Mouse (Mus musculus): Measurements from ENCODE around the gene Itpr2. TPM values are rescaled to one million over a fixed set of nuclear protein-coding genes. Genes with fewer than 3 reads are reported as not detected.

Itpr2 gene
- polyA plus RNA-seq, 1 experiment from 2014 or later = 5.9 TPM

DNA sequence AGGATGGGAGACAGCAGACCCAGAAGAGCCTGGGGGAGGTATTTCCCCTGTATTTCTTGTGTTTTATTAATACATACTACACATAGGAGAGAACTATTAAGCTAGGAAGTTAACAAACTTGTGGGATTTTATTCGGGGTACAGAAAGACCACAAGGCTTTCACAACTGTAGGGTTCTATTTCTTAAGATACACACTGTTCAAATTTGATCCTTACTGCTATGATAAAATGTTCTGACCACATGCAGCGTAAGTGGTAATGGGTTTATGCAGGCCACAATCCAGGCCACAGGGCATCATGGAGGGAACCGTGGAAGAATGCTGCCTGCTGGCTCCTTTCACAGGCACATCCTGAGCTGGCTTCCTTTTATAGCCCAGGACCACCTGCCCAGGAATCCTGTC is 160.6 kb downstream of the Itpr2 start:
- Histone ChIP-seq H3K9ac (ENCODE audit: low read depth, low read length) (no peak overlapping the region), H3K27ac (ENCODE audit: low read depth, low read length) (no peak overlapping the region), H3K9me3 (ENCODE audit: control insufficient read depth, low read length) (no peaks in the 10 kb centered on the region), H3K27me3 (ENCODE audit: control insufficient read depth, insufficient read depth, low read length) (no peaks in the 10 kb centered on the region), H3K4me3 (ENCODE audit: low read depth, low read length) (no peak overlapping the region), H3K36me3 (ENCODE audit: control insufficient read depth, insufficient read depth, low read length) (no peaks in the 10 kb centered on the region), H3K4me2 (replicated peaks; ENCODE audit: low read depth, low read length) (no peak overlapping the region), H3K4me1 (replicated peaks; ENCODE audit: control insufficient read depth, insufficient read depth, low read length) (no peaks in the 10 kb centered on the region)
- WGBS = 84% methylated on average over 3 of the region's 3 CpGs
- DNase-seq (ENCODE audit: low spot score) = no peak
- no peak for ATAC-seq (ENCODE audit: low FRiP score)

DNA sequence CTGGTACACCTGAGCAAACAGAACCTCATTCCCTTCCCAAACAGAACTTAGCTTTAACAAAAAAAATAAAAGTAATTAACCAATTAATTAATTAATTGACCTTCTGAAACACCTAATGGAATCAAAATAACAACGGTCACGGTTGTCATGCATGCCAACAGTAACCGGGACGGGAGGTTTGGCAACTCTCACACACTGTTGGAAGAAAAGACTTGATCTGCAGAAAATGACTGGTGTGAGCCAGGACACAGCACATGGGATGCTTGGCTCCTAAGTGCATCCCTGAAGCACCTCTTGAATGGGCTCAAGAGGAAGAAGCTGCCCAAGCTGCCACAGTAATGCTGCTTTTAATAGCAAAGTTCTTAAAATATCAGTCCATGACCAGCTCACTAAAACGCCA is 161.1 kb downstream of the Itpr2 start:
- H3K27ac ChIP-seq (ENCODE audit: low read depth, low read length) = no peak overlapping the region
- ATAC-seq (ENCODE audit: low FRiP score) (no peak), DNase-seq (ENCODE audit: low spot score) (no peak)
- no peaks in the 10 kb centered on the region for H3K9me3 ChIP-seq (ENCODE audit: control insufficient read depth, low read length)
- no peaks in the 10 kb centered on the region for H3K27me3 ChIP-seq (ENCODE audit: control insufficient read depth, insufficient read depth, low read length)
- no peak overlapping the region for H3K4me2 ChIP-seq (replicated peaks; ENCODE audit: low read depth, low read length)
- WGBS = 78% methylated on average over 5 of the region's 5 CpGs
- H3K36me3 ChIP-seq (ENCODE audit: control insufficient read depth, insufficient read depth, low read length) = no peaks in the 10 kb centered on the region
- no peaks in the 10 kb centered on the region for H3K4me1 ChIP-seq (replicated peaks; ENCODE audit: control insufficient read depth, insufficient read depth, low read length)
- H3K9ac ChIP-seq (ENCODE audit: low read depth, low read length) = no peak overlapping the region
- no peak overlapping the region for H3K4me3 ChIP-seq (ENCODE audit: low read depth, low read length)

DNA sequence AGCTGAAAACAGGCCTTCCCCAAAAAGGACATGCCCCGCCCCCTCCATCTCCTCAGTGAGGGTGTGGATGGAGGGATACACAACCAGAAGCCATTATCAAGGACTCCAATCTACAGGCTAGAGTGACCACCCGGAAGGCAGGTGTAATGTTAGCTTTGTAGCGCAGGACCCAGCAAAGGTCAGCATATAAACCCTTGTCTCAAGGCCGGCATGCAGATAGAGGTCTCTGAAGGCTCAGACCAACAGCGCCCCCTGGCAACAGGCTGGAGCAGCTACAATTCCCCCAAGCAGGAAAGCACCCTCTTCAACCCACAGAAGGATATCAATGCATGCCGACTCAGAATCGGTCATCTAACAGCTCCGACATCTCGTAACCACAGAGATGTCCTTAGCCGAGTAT is 162.2 kb downstream of the Itpr2 start:
- Histone ChIP-seq H3K9me3 (ENCODE audit: control insufficient read depth, low read length) (no peaks in the 10 kb centered on the region), H3K4me1 (replicated peaks; ENCODE audit: control insufficient read depth, insufficient read depth, low read length) (no peaks in the 10 kb centered on the region), H3K27me3 (ENCODE audit: control insufficient read depth, insufficient read depth, low read length) (no peaks in the 10 kb centered on the region), H3K9ac (ENCODE audit: low read depth, low read length) (no peak overlapping the region), H3K4me3 (ENCODE audit: low read depth, low read length) (no peak overlapping the region), H3K27ac (ENCODE audit: low read depth, low read length) (no peak overlapping the region), H3K4me2 (replicated peaks; ENCODE audit: low read depth, low read length) (no peak overlapping the region), H3K36me3 (ENCODE audit: control insufficient read depth, insufficient read depth, low read length) (no peaks in the 10 kb centered on the region)
- ATAC-seq (ENCODE audit: low FRiP score) (no peak), DNase-seq (ENCODE audit: low spot score) (peak; percentile 69)
- WGBS = 63% methylated on average over 10 of the region's 10 CpGs

DNA sequence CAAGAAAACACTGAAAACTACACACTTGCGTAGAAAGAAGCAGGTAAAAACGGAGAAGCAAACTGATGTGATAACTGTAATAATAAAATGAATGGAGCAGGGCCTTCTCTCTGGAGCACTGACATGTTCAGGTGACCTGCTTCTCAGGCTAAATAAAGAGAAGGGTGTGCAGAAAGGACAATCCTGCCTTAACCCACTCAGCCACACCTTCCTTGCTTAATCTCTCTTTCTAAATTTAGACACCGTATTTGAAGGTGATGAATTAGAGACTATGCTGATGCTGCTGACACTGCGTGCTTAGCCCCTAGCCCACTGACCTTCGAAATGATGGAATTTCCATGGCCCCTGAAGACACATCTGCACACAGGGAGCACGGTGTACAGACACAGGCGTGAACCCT is 164.8 kb downstream of the Itpr2 start:
- DNase-seq (ENCODE audit: low spot score) (no peak), ATAC-seq (ENCODE audit: low FRiP score) (no peak)
- no peak overlapping the region for H3K4me3 ChIP-seq (ENCODE audit: low read depth, low read length)
- H3K4me2 ChIP-seq (replicated peaks; ENCODE audit: low read depth, low read length) = no peak overlapping the region
- H3K4me1 ChIP-seq (replicated peaks; ENCODE audit: control insufficient read depth, insufficient read depth, low read length) = no peaks in the 10 kb centered on the region
- H3K27me3 ChIP-seq (ENCODE audit: control insufficient read depth, insufficient read depth, low read length) = no peaks in the 10 kb centered on the region
- WGBS = 87% methylated on average over 7 of the region's 7 CpGs
- H3K27ac ChIP-seq (ENCODE audit: low read depth, low read length) = no peak overlapping the region
- H3K9me3 ChIP-seq (ENCODE audit: control insufficient read depth, low read length) = no peaks in the 10 kb centered on the region
- H3K36me3 ChIP-seq (ENCODE audit: control insufficient read depth, insufficient read depth, low read length) = no peaks in the 10 kb centered on the region
- no peak overlapping the region for H3K9ac ChIP-seq (ENCODE audit: low read depth, low read length)

DNA sequence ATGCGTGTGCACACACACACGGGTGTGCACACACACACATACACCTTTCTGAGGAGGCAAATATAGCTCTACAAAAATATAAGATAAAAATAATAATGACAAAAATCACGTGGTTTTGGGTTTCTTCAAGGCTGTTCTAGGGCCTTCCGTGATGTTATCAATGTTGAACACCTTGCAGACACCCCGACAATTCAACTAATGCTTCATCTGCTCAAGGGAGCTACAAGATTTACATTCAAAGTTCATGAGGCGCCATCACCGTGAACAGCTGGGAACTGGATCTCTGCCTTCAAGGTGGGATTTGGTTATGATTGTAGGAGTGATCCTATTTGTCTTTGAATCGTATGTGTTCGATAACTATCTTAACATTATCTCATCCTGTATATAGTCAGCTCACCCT is 166.8 kb downstream of the Itpr2 start:
- Histone ChIP-seq H3K27ac (ENCODE audit: low read depth, low read length) (no peak overlapping the region), H3K4me1 (replicated peaks; ENCODE audit: control insufficient read depth, insufficient read depth, low read length) (no peaks in the 10 kb centered on the region), H3K4me3 (ENCODE audit: low read depth, low read length) (no peak overlapping the region), H3K36me3 (ENCODE audit: control insufficient read depth, insufficient read depth, low read length) (no peaks in the 10 kb centered on the region), H3K9ac (ENCODE audit: low read depth, low read length) (no peak overlapping the region), H3K4me2 (replicated peaks; ENCODE audit: low read depth, low read length) (no peak overlapping the region), H3K27me3 (ENCODE audit: control insufficient read depth, insufficient read depth, low read length) (no peaks in the 10 kb centered on the region), H3K9me3 (ENCODE audit: control insufficient read depth, low read length) (no peaks in the 10 kb centered on the region)
- WGBS = 93% methylated on average over 9 of the region's 9 CpGs
- no peak for DNase-seq (ENCODE audit: low spot score)
- no peak for ATAC-seq (ENCODE audit: low FRiP score)

DNA sequence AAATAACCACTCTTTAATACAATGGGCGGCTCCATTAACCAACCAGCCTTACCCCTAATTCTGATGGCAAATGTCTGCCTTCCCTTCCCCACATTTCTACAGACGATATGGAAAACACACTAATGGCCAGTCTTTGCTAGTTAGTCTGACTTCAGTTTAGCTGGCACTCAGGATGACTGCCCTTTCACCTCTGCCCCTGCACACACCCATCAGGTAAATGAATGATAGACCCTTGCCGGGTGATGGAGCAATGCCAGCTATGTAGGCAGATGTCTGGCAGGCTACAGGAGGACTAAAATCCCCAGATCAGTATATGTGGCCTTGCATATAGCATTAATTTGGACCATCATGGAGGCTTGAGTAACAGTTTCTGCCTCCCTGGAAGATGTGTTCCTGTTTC is 168.5 kb downstream of the Itpr2 start:
- H3K27ac ChIP-seq (ENCODE audit: low read depth, low read length) = no peak overlapping the region
- no peak overlapping the region for H3K4me2 ChIP-seq (replicated peaks; ENCODE audit: low read depth, low read length)
- H3K9ac ChIP-seq (ENCODE audit: low read depth, low read length) = no peak overlapping the region
- DNase-seq (ENCODE audit: low spot score) = no peak
- H3K27me3 ChIP-seq (ENCODE audit: control insufficient read depth, insufficient read depth, low read length) = no peaks in the 10 kb centered on the region
- H3K4me3 ChIP-seq (ENCODE audit: low read depth, low read length) = no peak overlapping the region
- no peak for ATAC-seq (ENCODE audit: low FRiP score)
- H3K9me3 ChIP-seq (ENCODE audit: control insufficient read depth, low read length) = no peaks in the 10 kb centered on the region
- no peaks in the 10 kb centered on the region for H3K36me3 ChIP-seq (ENCODE audit: control insufficient read depth, insufficient read depth, low read length)
- no peaks in the 10 kb centered on the region for H3K4me1 ChIP-seq (replicated peaks; ENCODE audit: control insufficient read depth, insufficient read depth, low read length)
- WGBS = 85% methylated on average over 3 of the region's 3 CpGs

DNA sequence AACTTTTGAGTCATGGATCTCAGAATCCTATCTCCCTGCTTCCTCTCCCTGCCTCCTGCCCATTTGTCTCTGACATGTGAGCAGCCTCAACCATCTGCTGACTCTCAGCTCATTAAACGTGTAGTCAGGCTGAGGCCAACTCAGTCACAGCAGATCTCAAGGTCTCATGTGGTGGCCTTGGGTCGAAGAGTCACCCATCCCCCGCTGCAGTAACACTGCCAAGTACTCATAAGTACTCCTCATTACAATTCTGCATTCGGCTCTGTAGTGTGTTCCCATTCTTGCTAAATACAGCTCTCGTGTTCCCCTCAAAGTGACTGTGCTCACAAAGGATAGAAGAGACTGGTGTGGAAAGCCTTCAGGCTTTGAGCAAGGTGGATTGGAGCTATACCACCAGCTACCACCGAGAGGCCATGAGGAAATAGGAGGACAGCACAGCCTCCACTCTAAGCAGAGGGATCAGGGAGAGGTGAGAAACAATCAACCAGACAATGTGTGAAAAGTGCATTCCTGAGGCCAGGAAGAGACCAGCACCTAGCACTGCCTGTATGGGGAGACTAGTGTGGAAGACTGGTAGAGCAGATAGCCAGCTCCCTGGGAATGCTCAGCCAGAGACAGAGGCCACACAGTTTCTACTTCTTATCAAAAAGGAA is 170.9 kb downstream of the Itpr2 start:
- no peaks in the 10 kb centered on the region for H3K4me1 ChIP-seq (replicated peaks; ENCODE audit: control insufficient read depth, insufficient read depth, low read length)
- 77% methylated on average over 6 of the region's 6 CpGs for WGBS
- no peaks in the 10 kb centered on the region for H3K36me3 ChIP-seq (ENCODE audit: control insufficient read depth, insufficient read depth, low read length)
- no peak overlapping the region for H3K4me3 ChIP-seq (ENCODE audit: low read depth, low read length)
- H3K27ac ChIP-seq (ENCODE audit: low read depth, low read length) = no peak overlapping the region
- H3K4me2 ChIP-seq (replicated peaks; ENCODE audit: low read depth, low read length) = no peak overlapping the region
- ATAC-seq (ENCODE audit: low FRiP score) (no peak), DNase-seq (ENCODE audit: low spot score) (no peak)
- H3K27me3 ChIP-seq (ENCODE audit: control insufficient read depth, insufficient read depth, low read length) = no peaks in the 10 kb centered on the region
- H3K9ac ChIP-seq (ENCODE audit: low read depth, low read length) = no peak overlapping the region
- H3K9me3 ChIP-seq (ENCODE audit: control insufficient read depth, low read length) = no peaks in the 10 kb centered on the region

DNA sequence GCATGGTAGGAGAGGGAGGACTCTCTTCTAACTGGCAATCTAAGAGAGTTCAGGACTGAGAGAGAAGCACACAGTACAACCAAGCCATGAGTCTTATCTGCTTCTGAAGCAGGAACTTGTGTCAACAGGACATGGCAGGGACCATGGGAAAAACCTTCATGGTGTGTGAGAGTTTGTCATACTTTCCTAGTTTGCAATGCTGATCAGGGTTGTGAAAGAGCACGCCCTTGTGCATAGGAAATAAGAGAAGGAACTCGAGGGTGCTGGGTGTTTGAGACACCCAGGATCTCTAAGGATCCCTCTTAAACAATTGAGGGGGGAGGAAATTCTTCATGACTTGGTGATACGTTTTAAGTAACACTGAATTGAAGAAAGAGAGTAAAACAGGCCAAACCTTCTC is 172.9 kb downstream of the Itpr2 start:
- Histone ChIP-seq H3K27me3 (ENCODE audit: control insufficient read depth, insufficient read depth, low read length) (no peaks in the 10 kb centered on the region), H3K4me1 (replicated peaks; ENCODE audit: control insufficient read depth, insufficient read depth, low read length) (no peaks in the 10 kb centered on the region), H3K27ac (ENCODE audit: low read depth, low read length) (no peak overlapping the region), H3K36me3 (ENCODE audit: control insufficient read depth, insufficient read depth, low read length) (no peaks in the 10 kb centered on the region), H3K9me3 (ENCODE audit: control insufficient read depth, low read length) (no peaks in the 10 kb centered on the region), H3K9ac (ENCODE audit: low read depth, low read length) (no peak overlapping the region), H3K4me3 (ENCODE audit: low read depth, low read length) (no peak overlapping the region), H3K4me2 (replicated peaks; ENCODE audit: low read depth, low read length) (no peak overlapping the region)
- ATAC-seq (ENCODE audit: low FRiP score) (no peak), DNase-seq (ENCODE audit: low spot score) (no peak)
- 84% methylated on average over 3 of the region's 3 CpGs for WGBS

DNA sequence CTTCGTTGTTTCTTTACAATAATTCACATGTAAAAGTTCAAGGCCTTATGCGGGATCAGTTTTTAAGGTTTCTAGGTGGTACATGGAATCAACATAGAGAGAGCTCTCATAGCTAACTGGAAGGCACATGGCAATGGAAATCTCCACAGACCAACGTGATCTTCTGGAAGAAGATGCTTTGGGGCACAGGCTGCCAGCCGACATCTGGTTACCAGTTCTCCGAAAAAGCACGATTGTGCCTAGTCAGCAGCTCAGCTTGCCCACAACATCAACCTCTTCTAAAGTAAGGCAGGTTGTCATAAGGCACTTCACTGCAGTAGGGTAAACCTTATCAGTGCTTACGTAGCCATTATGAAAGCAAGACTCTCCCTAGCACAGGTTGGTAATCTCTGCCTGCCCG is 175.4 kb downstream of the Itpr2 start:
- H3K4me2 ChIP-seq (replicated peaks; ENCODE audit: low read depth, low read length) = no peak overlapping the region
- no peaks in the 10 kb centered on the region for H3K9me3 ChIP-seq (ENCODE audit: control insufficient read depth, low read length)
- no peak for DNase-seq (ENCODE audit: low spot score)
- no peak for ATAC-seq (ENCODE audit: low FRiP score)
- 95% methylated on average over 8 of the region's 8 CpGs for WGBS
- H3K4me1 ChIP-seq (replicated peaks; ENCODE audit: control insufficient read depth, insufficient read depth, low read length) = no peaks in the 10 kb centered on the region
- no peaks in the 10 kb centered on the region for H3K36me3 ChIP-seq (ENCODE audit: control insufficient read depth, insufficient read depth, low read length)
- no peaks in the 10 kb centered on the region for H3K27me3 ChIP-seq (ENCODE audit: control insufficient read depth, insufficient read depth, low read length)
- no peak overlapping the region for H3K27ac ChIP-seq (ENCODE audit: low read depth, low read length)
- H3K4me3 ChIP-seq (ENCODE audit: low read depth, low read length) = no peak overlapping the region
- H3K9ac ChIP-seq (ENCODE audit: low read depth, low read length) = no peak overlapping the region

All from hindbrain, embryonic 11.5 days (tissue).